Mouse (Mus musculus) liver, embryonic 13.5 days (tissue): ENCODE results near the gene Ugt1a9. TPM values are rescaled to one million over a fixed set of nuclear protein-coding genes. Genes with fewer than 3 reads are reported as not detected.
A peak's percentile ranks its signal among the peaks of the same experiment; 100 is the strongest.

Experiments
- ATAC-seq: fragments of 200-750 bp; cut with Nextera tagmentation; 2 replicates; pipeline ENCODE4 v1.8.0; 2017; ENCODE audit warnings: low read depth, mild to moderate bottlenecking, moderate number of reproducible peaks, moderate library complexity
- DNase-seq: peaks from one replicate; pipeline ENCODE4 v3.0.0; 2022
- H3K27ac ChIP-seq: fragments of 300-500 bp; sonication (generic); 2 replicates; pipeline ENCODE4 v1.5.1; 2015; ENCODE audit warnings: moderate library complexity, mild to moderate bottlenecking, inconsistent platforms
- H3K27me3 ChIP-seq: fragments of 300-500 bp; sonication (generic); 2 replicates; pipeline ENCODE4 v1.6.1; 2015; ENCODE audit warnings: mild to moderate bottlenecking, inconsistent platforms
- H3K36me3 ChIP-seq: fragments of 300-500 bp; sonication (generic); 2 replicates; pipeline ENCODE4 v1.6.1; 2015; ENCODE audit warnings: mild to moderate bottlenecking, inconsistent platforms
- H3K4me1 ChIP-seq: fragments of 300-500 bp; sonication (generic); replicated peaks from 2 replicates; pipeline ENCODE4 v1.6.1; 2015; ENCODE audit warnings: inconsistent platforms
- H3K4me2 ChIP-seq: fragments of 300-500 bp; sonication (generic); 2 replicates; pipeline ENCODE4 v1.6.1; 2015; ENCODE audit warnings: inconsistent platforms, mild to moderate bottlenecking, moderate library complexity
- H3K4me3 ChIP-seq: fragments of 300-500 bp; sonication (generic); replicated peaks from 2 replicates; pipeline ENCODE4 v1.5.1; 2015; ENCODE audit warnings: mild to moderate bottlenecking, inconsistent platforms
- H3K9ac ChIP-seq: fragments of 300-500 bp; sonication (generic); 2 replicates; pipeline ENCODE4 v1.6.1; 2015; ENCODE audit warnings: mild to moderate bottlenecking, inconsistent platforms
- H3K9me3 ChIP-seq: fragments of 300-500 bp; sonication (generic); replicated peaks from 2 replicates; pipeline ENCODE4 v1.6.1; 2016; ENCODE audit warnings: inconsistent platforms
- WGBS: fragments of 180-500 bp; shearing (Covaris S2); methylation state at CpG from one replicate; pipeline ENCODE4 v1.1.7; 2015; ENCODE audit not compliant: insufficient replicate concordance; 5-methylcytosine and 5-hydroxymethylcytosine counted together
- polyA plus RNA-seq: library from polyadenylated mRNA; unstranded; fragments of >200 nt; fragmentation: Nextera tagmentation; extraction: Ambion mirVana; gene quantifications from 2 replicates; pipeline ENCODE4 v1.2.1, GENCODE M21; 2015

Gene Ugt1a9
- polyA plus RNA-seq, 1 experiment from 2014 or later = 0.16 TPM

DNA sequence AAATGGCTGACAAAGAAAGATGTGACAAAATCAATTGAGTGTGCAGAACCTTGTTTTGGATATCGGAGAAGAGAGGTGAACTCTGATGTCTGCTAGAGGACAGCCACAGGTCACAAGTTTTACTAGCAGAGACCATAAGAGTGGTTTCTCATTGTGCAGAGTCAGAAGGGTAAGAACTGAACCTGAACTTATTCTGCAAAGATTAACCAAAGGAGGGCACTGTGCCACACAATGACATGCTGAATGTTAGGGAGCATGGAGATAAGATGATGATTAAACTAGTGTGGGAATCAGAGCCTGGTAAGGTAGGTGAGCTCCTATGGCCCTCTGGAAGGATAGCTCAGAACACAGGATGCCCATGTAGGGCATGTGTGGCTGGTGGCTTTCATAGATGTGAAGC lies 125.1 kb downstream of the Ugt1a9 start:
- H3K4me2 ChIP-seq = no peak overlapping the region
- H3K4me1 ChIP-seq = no peaks in the 10 kb centered on the region
- peaks cover 9% of the 10 kb centered on the region; the same call in 1 of the 2 replicates for H3K27me3 ChIP-seq
- H3K36me3 ChIP-seq = no peaks in the 10 kb centered on the region
- no peak overlapping the region for H3K27ac ChIP-seq
- no peak overlapping the region for H3K9ac ChIP-seq
- no peak for ATAC-seq
- H3K9me3 ChIP-seq = no peaks in the 10 kb centered on the region
- H3K4me3 ChIP-seq = no peak overlapping the region
- 58% methylated on average over 1 of the region's 1 CpGs for WGBS
- no peak for DNase-seq

DNA sequence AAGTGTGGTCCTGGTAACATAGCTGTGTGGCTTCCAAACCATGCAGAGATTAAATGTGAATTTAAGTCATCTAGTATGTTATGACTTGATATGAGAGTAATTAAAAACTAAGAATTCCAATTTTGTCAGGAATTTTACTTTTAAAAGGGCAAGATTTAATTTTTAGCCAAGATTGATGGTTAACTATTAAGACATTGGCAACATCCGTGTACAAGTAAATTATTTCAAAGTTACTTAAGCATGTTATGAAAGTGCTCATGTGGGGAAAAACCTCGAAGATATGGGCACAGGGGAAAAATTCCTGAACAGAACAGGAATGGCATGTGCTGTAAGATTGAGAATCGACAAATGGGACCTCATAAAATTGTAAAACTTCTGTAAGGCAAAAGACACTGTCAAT lies 126.8 kb downstream of the Ugt1a9 start:
- H3K9me3 ChIP-seq = no peaks in the 10 kb centered on the region
- no peak overlapping the region for H3K9ac ChIP-seq
- H3K4me3 ChIP-seq = no peak overlapping the region
- no peaks in the 10 kb centered on the region for H3K36me3 ChIP-seq
- H3K27ac ChIP-seq = no peak overlapping the region
- ATAC-seq = no peak
- WGBS = 45% methylated on average over 3 of the region's 3 CpGs
- H3K27me3 ChIP-seq = peaks cover 9% of the 10 kb centered on the region; the same call in 1 of the 2 replicates
- H3K4me2 ChIP-seq = no peak overlapping the region
- DNase-seq = no peak
- no peaks in the 10 kb centered on the region for H3K4me1 ChIP-seq

DNA sequence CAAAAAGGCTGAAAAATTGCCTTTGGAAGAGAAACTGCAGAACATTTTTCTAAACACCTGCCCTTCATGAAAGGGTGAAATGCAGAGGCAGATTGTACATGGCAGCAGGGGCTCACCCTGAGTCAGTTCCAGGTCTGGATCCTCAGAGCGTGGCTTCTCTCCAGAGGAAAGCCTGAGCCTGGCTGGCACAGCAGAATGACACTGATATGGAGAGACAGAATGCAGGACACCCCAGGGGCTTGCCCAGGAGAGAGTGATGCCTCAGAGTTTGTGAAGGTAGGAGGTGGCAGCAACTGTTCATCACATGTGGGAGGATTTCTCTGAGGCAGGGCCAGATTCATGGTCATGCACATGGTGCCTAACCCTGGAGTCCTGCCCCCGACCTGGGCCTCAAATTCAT lies 129.4 kb downstream of the Ugt1a9 start:
- Histone ChIP-seq H3K9me3 (no peaks in the 10 kb centered on the region), H3K27ac (no peak overlapping the region), H3K4me1 (peaks cover 9% of the 10 kb centered on the region), H3K4me3 (no peak overlapping the region), H3K36me3 (0 out of 2 replicates have a peak, but pooled peaks cover 3% of the 10 kb centered on the region), H3K4me2 (no peak overlapping the region), H3K9ac (no peak overlapping the region), H3K27me3 (peaks cover 12% of the 10 kb centered on the region; the same call in 1 of the 2 replicates)
- ATAC-seq (no peak), DNase-seq (no peak)
- 57% methylated on average over 2 of the region's 2 CpGs for WGBS

DNA sequence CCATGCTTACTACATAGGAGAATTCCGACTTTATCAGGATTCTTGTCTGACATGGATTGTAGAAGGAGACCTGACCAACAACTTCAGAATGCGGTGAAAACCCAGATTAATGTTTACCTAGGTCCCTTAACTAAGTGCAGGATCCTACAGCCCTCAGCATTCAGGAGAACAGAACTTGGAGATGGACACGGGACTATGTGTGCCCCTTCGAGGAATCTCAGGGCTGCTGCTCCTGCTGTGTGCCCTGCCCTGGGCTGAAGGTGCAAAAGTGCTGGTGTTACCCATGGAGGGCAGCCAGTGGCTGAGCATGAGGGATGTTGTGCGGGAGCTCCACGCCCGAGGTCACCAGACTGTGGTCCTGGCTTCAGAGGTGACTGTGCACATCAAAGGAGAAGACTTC lies 129.9 kb downstream of the Ugt1a9 start, which contains the start of gene Ugt1a2:
Gene Ugt1a2 (plus strand): TSS at position 146 of the 400 bp plus-strand sequence.
- Histone ChIP-seq H3K9me3 (no peaks in the 10 kb centered on the region), H3K4me1 (peaks cover 14% of the 10 kb centered on the region), H3K27me3 (peaks cover 12% of the 10 kb centered on the region; the same call in 1 of the 2 replicates), H3K4me3 (no peak within 1 kb of the TSS), H3K9ac (no peak within 1 kb of the TSS), H3K27ac (no peak within 1 kb of the TSS), H3K36me3 (0 out of 2 replicates have a peak, but pooled peaks cover 3% of the 10 kb centered on the region), H3K4me2 (no peak within 1 kb of the TSS)
- ATAC-seq = no peak
- no peak for DNase-seq
- 59% methylated on average over 7 of the region's 7 CpGs for WGBS

DNA sequence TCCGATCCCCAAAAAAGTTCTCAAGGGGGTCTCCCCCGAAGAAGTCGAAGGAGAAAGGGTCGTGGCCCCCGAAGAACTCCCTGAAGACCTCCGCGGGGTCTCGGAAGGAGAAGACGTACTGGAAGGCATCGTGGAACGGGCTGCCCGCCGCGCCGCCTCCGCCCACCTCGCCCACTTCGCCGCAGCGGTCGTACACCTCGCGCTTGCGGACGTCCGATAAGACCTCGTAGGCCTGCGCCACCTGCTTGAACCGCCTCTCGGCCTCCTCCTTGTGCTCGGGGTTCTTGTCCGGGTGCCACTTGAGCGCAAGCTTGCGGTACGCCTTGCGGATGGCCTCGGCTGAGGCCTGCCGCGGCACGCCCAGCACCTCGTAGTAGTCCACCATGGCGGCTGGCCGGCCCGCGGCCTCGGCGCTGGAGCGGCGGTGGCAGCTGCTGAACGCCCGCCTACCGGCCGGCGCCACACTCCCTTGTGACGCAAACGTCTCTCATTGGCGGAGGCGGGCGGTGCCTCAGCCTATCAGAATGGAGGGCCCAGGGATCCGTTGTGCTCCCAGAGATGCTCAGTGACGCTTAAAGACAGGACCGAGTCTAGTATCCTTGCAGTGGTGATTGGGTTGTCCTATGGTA lies 134.8 kb downstream of the Ugt1a9 start, which contains the start of gene Dnajb3:
Gene Dnajb3 (minus strand): TSS at position 489 of the 629 bp plus-strand sequence.
- DNase-seq = peak; percentile 83

GRCm38 (mm10) chr1:88206843-88207479 lies 136.4 kb downstream of the Ugt1a9 start:
- DNase-seq = peak; percentile 76
- H3K4me3 ChIP-seq = no peak overlapping the region

More for the DNA sequence above, 134.8 kb downstream of the Ugt1a9 start, which contains the start of gene Dnajb3:
- Histone ChIP-seq H3K27ac (peak within 1 kb of the TSS; percentile 95), H3K4me1 (peaks cover 47% of the 10 kb centered on the region), H3K9me3 (no peaks in the 10 kb centered on the region), H3K27me3 (peaks cover 5% of the 10 kb centered on the region; the same call in 1 of the 2 replicates), H3K4me2 (peak within 1 kb of the TSS; percentile 85), H3K36me3 (0 out of 2 replicates have a peak, but pooled peaks cover 3% of the 10 kb centered on the region), H3K4me3 (peak within 1 kb of the TSS; percentile 68), H3K9ac (peak within 1 kb of the TSS; percentile 82)
- peak; percentile 87 for ATAC-seq
- WGBS = 3% methylated on average over 62 of the region's 62 CpGs

DNA sequence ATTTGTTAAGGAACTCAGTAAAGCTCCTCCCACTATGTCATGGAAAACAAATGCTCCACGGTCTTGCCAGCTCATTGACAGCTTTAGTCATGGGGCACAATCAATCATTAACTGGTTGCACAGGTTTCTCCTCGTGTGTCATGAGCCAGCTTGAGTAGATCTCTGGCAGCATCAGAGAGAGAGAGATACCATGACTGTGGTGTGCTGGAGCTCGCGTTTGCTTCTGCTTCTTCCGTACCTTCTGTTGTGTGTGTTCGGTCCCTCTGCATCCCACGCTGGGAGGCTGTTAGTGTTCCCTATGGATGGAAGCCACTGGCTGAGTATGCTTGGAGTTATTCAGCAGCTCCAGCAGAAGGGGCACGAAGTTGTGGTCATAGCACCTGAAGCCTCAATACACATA lies 141.2 kb downstream of the Ugt1a9 start, which contains the start of gene Ugt1a1:
Gene Ugt1a1 (plus strand): TSS at position 148 of the 400 bp plus-strand sequence.
- ATAC-seq (no peak), DNase-seq (no peak)
- Histone ChIP-seq H3K9me3 (peaks cover 43% of the 10 kb centered on the region), H3K4me2 (no peak within 1 kb of the TSS), H3K27ac (no peak within 1 kb of the TSS), H3K36me3 (no peaks in the 10 kb centered on the region), H3K4me3 (no peak within 1 kb of the TSS), H3K9ac (no peak within 1 kb of the TSS), H3K27me3 (no peaks in the 10 kb centered on the region), H3K4me1 (peaks cover 20% of the 10 kb centered on the region)
- WGBS = 56% methylated on average over 8 of the region's 8 CpGs

More at GRCm38 (mm10) chr1:88206843-88207479, 136.4 kb downstream of the Ugt1a9 start:
- peak overlapping the region; percentile 95 for H3K27ac ChIP-seq
- H3K36me3 ChIP-seq = 0 out of 2 replicates have a peak, but pooled peaks cover 3% of the 10 kb centered on the region
- peak overlapping the region; percentile 51 for H3K4me2 ChIP-seq
- peaks cover 7% of the 10 kb centered on the region for H3K9me3 ChIP-seq
- peaks cover 47% of the 10 kb centered on the region for H3K4me1 ChIP-seq
- ATAC-seq = peak; percentile 90
- H3K27me3 ChIP-seq = 0 out of 2 replicates have a peak, but pooled peaks cover 2% of the 10 kb centered on the region
- H3K9ac ChIP-seq = peak overlapping the region; percentile 57; the same call in 1 of the 2 replicates
- WGBS = 18% methylated on average over 2 of the region's 2 CpGs

DNA sequence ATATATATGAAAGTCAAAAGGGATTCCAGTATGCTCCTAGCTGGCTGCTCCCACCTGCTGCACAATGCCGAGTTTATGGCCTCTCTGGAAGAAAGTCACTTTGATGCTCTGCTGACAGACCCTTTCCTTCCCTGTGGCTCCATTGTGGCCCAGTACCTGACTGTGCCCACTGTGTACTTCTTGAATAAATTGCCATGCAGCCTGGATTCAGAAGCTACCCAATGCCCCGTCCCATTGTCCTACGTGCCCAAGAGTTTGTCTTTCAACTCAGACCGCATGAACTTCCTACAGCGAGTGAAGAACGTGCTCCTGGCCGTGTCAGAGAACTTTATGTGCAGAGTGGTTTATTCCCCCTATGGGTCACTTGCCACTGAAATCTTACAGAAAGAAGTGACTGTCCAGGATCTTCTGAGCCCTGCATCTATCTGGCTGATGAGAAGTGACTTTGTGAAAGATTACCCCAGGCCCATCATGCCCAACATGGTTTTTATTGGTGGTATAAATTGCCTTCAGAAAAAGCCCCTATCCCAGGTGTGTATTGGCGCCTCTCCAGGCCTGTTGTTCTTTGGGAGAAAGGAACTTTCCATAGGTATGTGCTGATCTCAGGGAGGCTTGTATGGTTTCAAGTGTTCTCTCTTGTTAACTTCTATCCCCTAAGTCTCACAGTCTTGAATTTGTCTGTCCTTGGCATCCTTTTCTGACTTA lies 141.9 kb downstream of the Ugt1a9 start:
- peaks cover 14% of the 10 kb centered on the region for H3K4me1 ChIP-seq
- WGBS = 48% methylated on average over 8 of the region's 8 CpGs
- H3K27ac ChIP-seq = no peak overlapping the region
- DNase-seq (no peak), ATAC-seq (no peak)
- no peak overlapping the region for H3K4me3 ChIP-seq
- no peak overlapping the region for H3K4me2 ChIP-seq
- H3K9me3 ChIP-seq = peaks cover 50% of the 10 kb centered on the region
- no peaks in the 10 kb centered on the region for H3K36me3 ChIP-seq
- no peaks in the 10 kb centered on the region for H3K27me3 ChIP-seq
- no peak overlapping the region for H3K9ac ChIP-seq

GRCm38 (mm10) chr1:88213061-88213460 lies 142.5 kb downstream of the Ugt1a9 start:
- H3K36me3 ChIP-seq = no peaks in the 10 kb centered on the region
- H3K27me3 ChIP-seq = no peaks in the 10 kb centered on the region
- ATAC-seq = no peak
- no peak overlapping the region for H3K4me2 ChIP-seq
- H3K9ac ChIP-seq = no peak overlapping the region
- H3K27ac ChIP-seq = no peak overlapping the region
- peaks cover 8% of the 10 kb centered on the region for H3K4me1 ChIP-seq
- peaks cover 52% of the 10 kb centered on the region for H3K9me3 ChIP-seq
- WGBS = 45% methylated on average over 1 of the region's 1 CpGs
- no peak overlapping the region for H3K4me3 ChIP-seq
- DNase-seq = no peak

GRCm38 (mm10) chr1:88213766-88214461 lies 143.3 kb downstream of the Ugt1a9 start:
- H3K27ac ChIP-seq = no peak overlapping the region
- no peaks in the 10 kb centered on the region for H3K4me1 ChIP-seq
- no peak overlapping the region for H3K4me3 ChIP-seq
- peaks cover 52% of the 10 kb centered on the region for H3K9me3 ChIP-seq
- no peaks in the 10 kb centered on the region for H3K27me3 ChIP-seq
- 60% methylated on average over 2 of the region's 2 CpGs for WGBS
- no peak overlapping the region for H3K9ac ChIP-seq
- ATAC-seq (0 out of 2 replicates have a peak, but pooled peaks have one; percentile 22), DNase-seq (no peak)
- no peak overlapping the region for H3K4me2 ChIP-seq
- H3K36me3 ChIP-seq = no peaks in the 10 kb centered on the region
